In the genomic region with DNA sequence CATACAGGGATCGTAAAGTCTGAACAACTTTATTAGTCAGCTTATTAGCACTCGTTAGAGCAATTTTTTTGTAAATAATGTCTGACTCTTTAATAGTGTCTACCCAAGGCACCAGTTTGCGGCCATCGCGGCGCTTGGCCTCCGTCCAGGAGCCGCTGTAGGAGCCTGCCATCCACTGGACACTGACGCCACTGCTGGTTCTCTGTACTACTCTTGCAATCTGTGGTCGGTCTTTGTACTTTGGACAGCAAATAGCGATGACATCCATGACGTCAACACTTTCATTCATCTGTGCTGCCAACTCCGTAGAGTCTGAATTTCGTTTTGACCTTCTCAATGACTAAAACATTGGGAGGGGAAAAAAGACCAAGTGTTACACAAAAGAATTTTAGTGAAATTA, we compare ENCODE assay signal across 16 mouse cellular contexts.
DNase-seq lines count a peak whose midpoint lies in the region; ATAC-seq and TF ChIP-seq lines count a peak whose summit lies in the region.
"Had no signal": no experiment of that assay in that cellular context is flagged by ENCODE, and none has a peak within 500 bp of the region (broad histone marks: within the 10 kb centered on the region; RNA-seq: fewer than 3 reads in every experiment).

No protein-coding gene starts in this region.

- no peak overlapping the region for H3K4me2 ChIP-seq in liver, embryonic 11.5 days
- H3K4me2 ChIP-seq in limb, embryonic 12.5 days = no peak overlapping the region
- H3K4me2 ChIP-seq: neural tube, embryonic 15.5 days had no signal

- H3K27me3 ChIP-seq in liver, adult 2 months (ENCODE audit: control insufficient read depth, insufficient read depth, low read length) = no peaks in the 10 kb centered on the region
- no peaks in the 10 kb centered on the region for H3K27me3 ChIP-seq in liver, embryonic 11.5 days (replicated peaks; ENCODE audit: control insufficient read depth, insufficient read depth, low read length)
- no peaks in the 10 kb centered on the region for H3K27me3 ChIP-seq in limb, embryonic 12.5 days
- H3K27me3 ChIP-seq: neural tube, embryonic 15.5 days had no signal

- DNase-seq in heart, postnatal 4 days = peak; percentile 44
- DNase-seq in heart, adult 9 months (ENCODE audit: low spot score in 2 of 2) = no peak
- peak; percentile 95 for DNase-seq in liver, adult 2 months (ENCODE audit: extremely low read depth, low read depth, low spot score)
- DNase-seq in liver, embryonic 11.5 days (ENCODE audit: low spot score) = no peak
- peak; percentile 39 for DNase-seq in brain, embryonic 14.5 days (ENCODE audit: low read depth)
- no peak for DNase-seq in thymus, postnatal 36 days
- DNase-seq: adrenal gland, postnatal 14 days; cerebellum, adult 9-10 months; embryo, embryonic 11 days; gastrocnemius, postnatal 25 days; thymus, adult 2 months had no signal

- peak; percentile 51 for TF ChIP-seq CTCF in liver, adult 2 months (IDR thresholded peaks at IDR 0.05; ENCODE audit: low read depth, low read length)
- no peak for TF ChIP-seq CTCF in brain, embryonic 14.5 days (IDR thresholded peaks at IDR 0.05; ENCODE audit: borderline replicate concordance, extremely low read depth, insufficient read depth, insufficient read length)

- H3K9me3 ChIP-seq in liver, embryonic 11.5 days (ENCODE audit: control insufficient read depth, low read length) = no peaks in the 10 kb centered on the region
- no peaks in the 10 kb centered on the region for H3K9me3 ChIP-seq in limb, embryonic 12.5 days
- H3K9me3 ChIP-seq: G1E; neural tube, embryonic 15.5 days had no signal

- no peak for TF ChIP-seq POLR2A in liver, adult 2 months (IDR thresholded peaks at IDR 0.05; ENCODE audit: extremely low read depth, insufficient read depth, low read length)
- TF ChIP-seq POLR2A in brain, embryonic 14.5 days (IDR thresholded peaks at IDR 0.05; ENCODE audit: borderline replicate concordance, extremely low read depth, insufficient read depth, insufficient read length, poor library complexity, severe bottlenecking) = no peak

- peaks cover 2% of the 10 kb centered on the region for H3K4me1 ChIP-seq in liver, adult 2 months (ENCODE audit: control insufficient read depth, insufficient read depth, low read length)
- no peaks in the 10 kb centered on the region for H3K4me1 ChIP-seq in liver, embryonic 11.5 days (replicated peaks; ENCODE audit: control insufficient read depth, insufficient read depth, low read length)
- no peaks in the 10 kb centered on the region for H3K4me1 ChIP-seq in limb, embryonic 12.5 days (replicated peaks)
- H3K4me1 ChIP-seq: neural tube, embryonic 15.5 days had no signal

- ATAC-seq in liver, embryonic 11.5 days (replicated peaks; ENCODE audit: low FRiP score) = no peak
- ATAC-seq in limb, embryonic 12.5 days (ENCODE audit: insufficient number of reproducible peaks, insufficient read depth, low FRiP score, low TSS enrichment, low read depth) = peak; percentile 78; the same call in 1 of the 2 replicates
- ATAC-seq: forebrain, embryonic 16.5 days; inflammation-experienced regulatory T-cells, adult 6 months had no signal

- H3K4me3 ChIP-seq in liver, adult 2 months (ENCODE audit: insufficient read depth, low read depth, low read length) = no peak overlapping the region
- H3K4me3 ChIP-seq in liver, embryonic 11.5 days (ENCODE audit: low read depth, low read length) = no peak overlapping the region
- H3K4me3 ChIP-seq in limb, embryonic 12.5 days (replicated peaks) = no peak overlapping the region
- H3K4me3 ChIP-seq: neural tube, embryonic 15.5 days had no signal

- H3K79me2 ChIP-seq in liver, adult 2 months (ENCODE audit: control insufficient read depth, insufficient read depth, low read length) = no peaks in the 10 kb centered on the region

- H3K27ac ChIP-seq in liver, adult 2 months (replicated peaks; ENCODE audit: insufficient read depth, low read depth, low read length) = no peak overlapping the region; the same call in 1 of the 2 replicates
- no peak overlapping the region for H3K27ac ChIP-seq in liver, embryonic 11.5 days (ENCODE audit: low read depth, low read length)
- H3K27ac ChIP-seq in limb, embryonic 12.5 days = no peak overlapping the region; the same call in 1 of the 2 replicates
- H3K27ac ChIP-seq: neural tube, embryonic 15.5 days had no signal

- 50% methylated on average over 14 of the region's 14 CpGs for WGBS in liver, adult 2 months
- 94% methylated on average over 14 of the region's 14 CpGs for WGBS in liver, embryonic 11.5 days
- 79% methylated on average over 14 of the region's 14 CpGs for WGBS in limb, embryonic 12.5 days

- H3K36me3 ChIP-seq in liver, adult 2 months (ENCODE audit: control insufficient read depth, insufficient read depth, low read length) = peaks cover 38% of the 10 kb centered on the region
- H3K36me3 ChIP-seq in liver, embryonic 11.5 days (ENCODE audit: control insufficient read depth, insufficient read depth, low read length) = peaks cover 26% of the 10 kb centered on the region
- H3K36me3 ChIP-seq in limb, embryonic 12.5 days = peaks cover 60% of the 10 kb centered on the region

- no peak overlapping the region for H3K9ac ChIP-seq in liver, adult 2 months (ENCODE audit: low read depth, low read length)
- no peak overlapping the region for H3K9ac ChIP-seq in liver, embryonic 11.5 days (ENCODE audit: low read depth, low read length)
- H3K9ac ChIP-seq in limb, embryonic 12.5 days (replicated peaks) = no peak overlapping the region
- H3K9ac ChIP-seq: neural tube, embryonic 15.5 days had no signal

Comparison
In these comparisons a context has a peak if more than half of its experiments do, and no peak if none do; other contexts are left out.
1. DNase-seq: peak in heart, postnatal 4 days (single experiment), liver, adult 2 months (single experiment) and brain, embryonic 14.5 days (single experiment); none in heart, adult 9 months (0 of 2), liver, embryonic 11.5 days (single experiment) and thymus, postnatal 36 days (0 of 2).